Mouse (Mus musculus): ENCODE results near the gene Dspp. TPM values are rescaled to one million over a fixed set of nuclear protein-coding genes. Genes with fewer than 3 reads are reported as not detected.

Dspp gene
- total RNA-seq (2015) = not detected in 2 replicates
- total RNA-seq (2017) = not detected in 2 replicates

- no peak for ATAC-seq (ENCODE audit: poor library complexity, severe bottlenecking)
These were observed at the start of gene Dspp for GRCm38 (mm10) chr5:104170412-104170811. Dspp (plus strand) TSS chr5:104170712.

GRCm38 (mm10) chr5:104124016-104124658 lies 46.4 kb upstream of the Dspp start:
- ATAC-seq (ENCODE audit: poor library complexity, severe bottlenecking) = no peak

- ATAC-seq (ENCODE audit: poor library complexity, severe bottlenecking) = no peak
These were observed 43.8 kb upstream of the Dspp start for GRCm38 (mm10) chr5:104126561-104127320.

GRCm38 (mm10) chr5:104127351-104127750 lies 43.2 kb upstream of the Dspp start:
- ATAC-seq (ENCODE audit: poor library complexity, severe bottlenecking) = no peak

GRCm38 (mm10) chr5:104128281-104129031 lies 42.1 kb upstream of the Dspp start:
- ATAC-seq (ENCODE audit: poor library complexity, severe bottlenecking) = no peak

GRCm38 (mm10) chr5:104130891-104131290 lies 39.6 kb upstream of the Dspp start:
- ATAC-seq (ENCODE audit: poor library complexity, severe bottlenecking) = no peak

- no peak for ATAC-seq (ENCODE audit: poor library complexity, severe bottlenecking)
These were observed 39.0 kb upstream of the Dspp start for GRCm38 (mm10) chr5:104131544-104131943.

- no peak for ATAC-seq (ENCODE audit: poor library complexity, severe bottlenecking)
These were observed 36.8 kb upstream of the Dspp start for GRCm38 (mm10) chr5:104133752-104134151.

GRCm38 (mm10) chr5:104137920-104138541 lies 32.5 kb upstream of the Dspp start:
- no peak for ATAC-seq (ENCODE audit: poor library complexity, severe bottlenecking)

GRCm38 (mm10) chr5:104141067-104141466 lies 29.4 kb upstream of the Dspp start:
- ATAC-seq (ENCODE audit: poor library complexity, severe bottlenecking) = no peak

- ATAC-seq (ENCODE audit: poor library complexity, severe bottlenecking) = no peak
These were observed 26.5 kb upstream of the Dspp start for GRCm38 (mm10) chr5:104144057-104144456.

GRCm38 (mm10) chr5:104149349-104149748 lies 21.2 kb upstream of the Dspp start:
- no peak for ATAC-seq (ENCODE audit: poor library complexity, severe bottlenecking)

GRCm38 (mm10) chr5:104150196-104150595 lies 20.3 kb upstream of the Dspp start:
- ATAC-seq (ENCODE audit: poor library complexity, severe bottlenecking) = no peak

GRCm38 (mm10) chr5:104157701-104158100 lies 12.8 kb upstream of the Dspp start:
- ATAC-seq (ENCODE audit: poor library complexity, severe bottlenecking) = no peak

GRCm38 (mm10) chr5:104158332-104159052 lies 12.0 kb upstream of the Dspp start:
- ATAC-seq (ENCODE audit: poor library complexity, severe bottlenecking) = no peak

GRCm38 (mm10) chr5:104160581-104160980 lies 9.9 kb upstream of the Dspp start:
- no peak for ATAC-seq (ENCODE audit: poor library complexity, severe bottlenecking)

GRCm38 (mm10) chr5:104161390-104161789 lies 9.1 kb upstream of the Dspp start:
- no peak for ATAC-seq (ENCODE audit: poor library complexity, severe bottlenecking)

GRCm38 (mm10) chr5:104163536-104163935 lies 7.0 kb upstream of the Dspp start:
- ATAC-seq (ENCODE audit: poor library complexity, severe bottlenecking) = no peak

GRCm38 (mm10) chr5:104173094-104173493 lies 2.6 kb downstream of the Dspp start:
- no peak for ATAC-seq (ENCODE audit: poor library complexity, severe bottlenecking)

GRCm38 (mm10) chr5:104183743-104184142 lies 13.2 kb downstream of the Dspp start:
- no peak for ATAC-seq (ENCODE audit: poor library complexity, severe bottlenecking)

Data from megakaryocyte, adult 5-6 weeks (primary cell).